Mouse (Mus musculus) c-Kit-positive CD71-positive TER-119-positive erythroid progenitor cells, embryonic 14.5 days (primary cell): ENCODE results near the gene Kat6b.
"Not testable (repeated sequence)": the region's sequence is repeated elsewhere in the genome, so short reads cannot be mapped to it uniquely, and the experiment has no call there.

Experiments used
- DNase-seq: peaks from one replicate; pipeline ENCODE4 v3.0.0-alpha.2; 2013; ENCODE audit warnings: low spot score

Kat6b gene

DNA sequence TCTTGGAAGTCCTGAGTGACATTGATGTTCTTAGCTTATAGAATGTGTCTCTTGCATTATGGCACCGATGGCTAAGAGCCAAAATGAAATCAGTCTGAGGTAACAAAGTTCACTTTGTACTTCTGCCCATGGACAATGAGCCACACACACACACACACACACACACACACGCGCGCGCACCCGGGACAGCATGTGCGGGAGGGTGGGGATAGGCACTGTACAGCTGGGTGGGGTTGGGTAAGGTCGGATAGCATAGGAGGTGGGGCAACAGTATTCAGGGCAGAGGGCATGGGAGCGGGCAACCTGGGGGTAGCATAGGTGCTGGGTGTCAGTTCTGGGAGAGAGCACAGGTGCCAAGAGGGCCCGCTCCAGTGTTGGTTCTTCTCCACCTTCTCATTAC, 3.5 kb downstream of the Kat6b start:
- DNase-seq = no peak

DNA sequence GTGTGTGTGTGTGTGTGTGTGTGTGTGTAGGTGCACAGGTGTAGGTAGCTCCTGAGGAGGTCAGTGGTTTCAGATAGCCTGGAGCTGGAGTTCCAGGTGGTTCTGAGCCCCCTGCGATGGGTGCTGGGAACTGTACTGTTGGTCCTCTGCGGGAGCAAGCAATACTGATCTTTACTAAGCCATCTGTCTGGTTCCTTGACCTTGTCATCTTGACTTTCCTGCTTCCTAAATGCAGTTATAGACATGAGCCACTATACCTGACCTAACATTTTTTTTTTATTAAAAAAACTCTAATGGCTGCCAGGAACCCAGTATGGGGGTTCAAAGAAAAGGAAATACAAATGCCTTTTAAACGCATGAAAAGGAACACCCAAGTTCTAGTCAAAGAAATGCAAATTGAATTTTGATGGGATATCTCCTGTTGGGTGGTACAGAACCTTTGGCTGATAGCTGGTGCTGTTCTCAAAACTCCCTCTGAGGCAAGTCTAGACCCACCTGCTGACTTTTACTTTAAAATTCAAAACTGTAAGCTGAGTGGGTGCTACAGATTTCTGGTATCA, 4.8 kb downstream of the Kat6b start:
- DNase-seq = no peak

DNA sequence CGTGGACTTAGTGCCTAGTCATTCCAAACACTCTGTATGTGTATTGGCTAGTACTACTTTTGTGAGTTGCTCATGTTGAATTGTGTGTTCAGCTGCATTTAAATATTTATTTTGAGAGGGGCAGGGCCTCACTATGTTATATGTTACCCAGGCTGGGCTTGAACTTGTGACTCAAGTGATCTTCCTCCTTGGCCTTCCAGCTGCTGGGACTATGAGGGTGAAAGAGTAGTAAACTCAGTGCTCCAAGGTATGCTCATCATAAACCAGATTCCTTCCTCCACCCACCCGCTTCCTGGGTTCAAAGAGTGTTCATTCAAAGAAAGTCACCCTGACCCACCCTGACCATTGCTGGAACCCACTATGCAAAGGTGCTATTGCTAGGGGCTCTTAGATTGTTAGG, 5.9 kb downstream of the Kat6b start:
- DNase-seq = not testable (repeated sequence)

DNA sequence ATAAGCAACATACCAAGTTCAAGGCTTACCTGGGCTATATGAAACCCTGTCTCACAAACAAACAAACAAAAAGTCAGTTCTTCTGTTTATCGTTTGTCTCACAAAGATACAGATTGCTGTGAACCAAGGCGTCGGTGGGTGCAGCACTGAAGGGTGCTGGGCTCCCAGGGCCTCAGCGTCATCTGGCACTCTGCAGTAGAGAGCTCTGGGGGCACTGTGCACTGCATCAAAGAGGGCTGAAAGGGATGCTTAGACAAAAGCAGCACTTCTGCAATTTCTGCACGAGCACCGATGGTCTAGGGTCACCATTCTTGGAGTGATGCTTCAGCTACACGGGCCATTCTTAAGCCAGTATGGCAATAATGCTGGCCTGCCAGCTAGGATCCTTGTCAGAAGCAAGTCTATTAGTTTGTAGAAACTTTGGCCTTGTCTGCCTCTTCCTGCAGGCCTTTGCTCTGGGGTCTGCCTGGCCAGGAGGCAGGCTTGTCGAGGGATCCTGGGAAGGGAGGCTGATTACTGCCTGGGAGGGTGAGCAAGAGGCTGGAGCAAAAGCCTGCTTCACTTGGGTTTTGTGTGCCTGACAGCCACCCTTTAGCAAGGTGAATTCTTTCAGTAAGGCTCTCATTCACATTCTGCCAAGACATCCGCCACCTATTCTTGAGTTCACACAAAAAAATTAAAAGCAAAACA, 7.3 kb downstream of the Kat6b start:
- not testable (repeated sequence) for DNase-seq

DNA sequence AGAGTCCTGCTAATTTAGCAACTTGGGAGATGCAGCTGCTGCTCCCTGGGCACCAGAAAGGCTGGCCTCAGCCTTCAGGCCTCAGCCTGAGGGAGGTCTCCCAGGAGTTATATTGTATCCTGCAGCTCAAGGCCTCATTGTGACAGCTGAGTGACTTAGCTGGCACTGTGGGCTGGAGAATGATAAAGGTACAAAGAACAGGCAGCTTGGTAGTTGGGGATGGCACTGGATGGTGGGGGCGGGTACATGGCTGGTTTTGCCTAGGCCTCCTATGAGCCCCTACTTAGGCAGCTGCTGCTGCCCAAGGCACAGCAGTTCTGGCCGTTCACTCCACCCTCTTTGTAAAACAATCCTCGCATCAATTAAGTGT, 7.9 kb downstream of the Kat6b start:
- no peak for DNase-seq

DNA sequence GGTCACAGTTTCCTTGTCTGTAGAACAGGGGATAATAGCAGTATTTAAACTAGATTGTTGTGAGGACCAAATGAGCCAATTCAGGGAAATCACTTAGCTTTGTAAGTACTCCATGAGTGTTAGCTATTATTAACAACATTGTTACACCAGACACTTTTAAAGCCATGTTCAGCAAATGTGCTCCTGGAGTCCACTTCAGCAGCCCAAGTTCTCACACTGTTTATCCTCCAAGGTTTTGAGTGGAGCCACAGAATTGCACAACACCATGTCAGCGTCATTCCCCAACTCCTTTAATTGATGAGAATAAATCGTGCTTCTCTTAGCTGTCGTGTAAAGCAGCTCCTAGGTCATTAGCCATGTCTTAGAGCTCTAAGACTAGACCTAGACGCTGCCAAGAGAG, 8.9 kb downstream of the Kat6b start:
- DNase-seq = no peak

DNA sequence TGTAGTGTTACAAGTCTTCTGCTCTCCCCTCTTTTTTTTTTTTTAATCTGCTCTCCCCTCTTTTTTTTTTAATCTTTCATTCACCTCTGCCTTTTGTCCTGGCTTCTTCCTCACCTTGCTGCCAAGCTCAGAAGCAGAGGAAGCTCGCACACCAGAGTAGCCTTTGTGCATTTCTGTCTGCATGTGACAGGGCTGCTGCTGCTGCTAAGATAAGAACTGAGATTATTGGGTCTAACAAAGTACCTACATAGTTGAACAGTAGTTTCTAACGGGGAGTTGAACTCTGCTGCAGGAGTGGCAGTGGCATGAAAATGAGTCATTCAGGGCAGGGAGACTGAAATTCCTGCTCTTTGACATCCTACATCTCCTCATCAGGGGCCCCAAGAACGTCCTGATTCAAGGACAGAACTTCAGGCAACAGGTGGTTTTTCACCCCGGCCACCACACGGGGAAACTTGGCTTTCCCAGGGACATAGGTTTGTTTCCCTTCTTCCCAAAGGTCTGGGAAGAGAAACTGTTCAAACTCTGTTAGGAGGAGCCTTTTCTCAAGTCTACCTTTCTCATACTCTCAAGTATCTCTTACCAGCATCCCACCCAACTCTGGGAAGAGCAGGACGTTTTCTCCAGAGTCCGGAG, 17.2 kb downstream of the Kat6b start:
- peak; percentile 22 for DNase-seq

DNA sequence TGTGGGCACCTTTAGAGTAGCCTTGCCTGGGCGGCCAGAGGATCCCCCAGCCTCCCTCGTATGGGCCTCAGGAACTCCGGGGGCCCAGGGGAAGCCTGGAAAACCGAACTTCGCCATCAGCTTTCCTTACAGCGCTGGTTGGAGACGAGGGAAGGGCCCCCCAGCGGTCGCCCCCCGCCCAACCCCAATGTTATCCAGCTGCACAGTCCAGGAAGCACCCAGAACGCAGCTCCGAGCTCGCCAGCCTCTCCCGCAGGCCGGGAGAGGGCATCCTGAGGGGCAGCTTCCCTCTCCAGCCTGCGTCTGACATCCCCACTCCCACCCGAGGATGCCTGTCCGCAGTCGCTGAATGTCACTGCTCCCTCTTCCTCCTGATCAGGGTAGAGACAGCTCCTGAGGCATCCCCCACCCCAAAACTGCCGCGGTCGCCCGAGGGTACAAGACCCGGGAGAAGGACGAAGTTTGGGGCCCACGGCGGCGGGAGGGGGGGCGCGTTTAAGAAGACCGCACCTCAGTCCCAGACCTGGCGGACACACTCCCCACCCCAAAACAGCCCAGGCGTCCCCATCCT, 17.9 kb downstream of the Kat6b start:
- DNase-seq = no peak

DNA sequence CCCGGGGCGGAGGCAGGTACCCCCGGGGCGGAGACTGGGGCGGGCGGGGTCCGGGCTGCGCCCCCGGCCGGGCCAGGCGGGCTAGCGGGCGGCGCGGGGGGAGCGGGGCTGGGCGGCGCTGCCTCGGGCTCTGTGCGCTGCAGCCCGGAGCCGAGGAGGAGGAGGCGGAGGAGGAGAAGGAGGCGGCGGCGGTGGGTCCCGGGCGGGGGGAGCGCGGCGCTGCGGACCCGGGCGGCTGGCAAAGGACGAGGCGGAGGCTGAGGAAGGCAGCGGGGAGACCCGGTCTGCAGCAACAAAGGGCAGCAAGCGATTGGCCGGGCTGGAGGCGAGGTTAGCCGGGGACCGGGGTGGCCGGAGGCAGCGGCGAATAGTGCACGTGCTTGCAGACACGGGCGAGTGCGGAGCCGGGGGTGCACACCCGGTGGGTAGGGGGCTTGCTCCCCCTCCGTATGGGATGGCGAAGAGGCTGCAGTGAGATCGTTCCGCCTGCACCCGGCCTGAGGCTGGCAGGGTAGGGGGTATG, 18.5 kb downstream of the Kat6b start:
- peak; percentile 13 for DNase-seq

DNA sequence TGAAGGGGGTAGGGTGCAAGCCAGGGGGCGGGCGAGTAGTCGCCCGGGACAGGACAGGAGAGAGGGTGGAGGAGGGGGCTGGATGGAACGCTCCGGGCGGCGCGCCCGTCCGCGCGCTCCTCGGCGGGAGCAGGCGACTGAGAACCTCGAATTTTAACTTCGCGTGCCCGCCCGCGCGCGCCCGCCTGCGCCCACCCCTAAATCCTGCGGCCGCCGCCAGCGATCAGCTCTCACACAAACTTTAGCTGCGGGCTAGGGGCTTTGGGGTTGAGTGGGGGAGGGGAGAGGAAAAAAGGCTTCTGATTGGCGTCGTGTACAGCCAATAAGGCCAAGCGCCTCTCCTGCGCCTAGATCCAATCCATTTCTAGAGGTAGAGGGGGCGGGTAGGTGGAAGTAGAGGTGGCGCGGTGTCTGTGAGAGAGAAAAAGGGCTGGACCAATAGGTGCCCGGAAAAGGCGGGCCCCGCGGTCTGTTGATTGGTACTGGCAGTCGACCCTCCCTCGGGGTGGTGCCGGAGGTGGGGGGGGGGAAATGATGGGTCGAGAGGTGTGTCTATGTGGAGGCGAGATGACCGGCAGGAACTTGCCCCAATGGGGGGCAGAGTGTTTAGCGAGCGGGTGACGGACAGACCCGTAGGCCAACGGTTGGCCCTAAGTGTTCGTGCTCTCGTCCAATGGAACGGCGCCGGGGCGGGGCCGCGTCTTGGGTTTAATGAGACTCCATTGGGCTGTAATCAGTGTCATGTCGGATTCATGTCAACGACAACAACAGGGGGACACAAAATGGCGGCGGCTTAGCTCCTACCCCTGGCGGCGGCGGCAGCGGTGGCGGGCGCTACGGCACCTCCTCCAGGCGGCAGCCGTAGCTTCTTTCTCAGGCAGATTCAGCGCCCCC, 19.2 kb downstream of the Kat6b start:
- DNase-seq = peak; percentile 99

DNA sequence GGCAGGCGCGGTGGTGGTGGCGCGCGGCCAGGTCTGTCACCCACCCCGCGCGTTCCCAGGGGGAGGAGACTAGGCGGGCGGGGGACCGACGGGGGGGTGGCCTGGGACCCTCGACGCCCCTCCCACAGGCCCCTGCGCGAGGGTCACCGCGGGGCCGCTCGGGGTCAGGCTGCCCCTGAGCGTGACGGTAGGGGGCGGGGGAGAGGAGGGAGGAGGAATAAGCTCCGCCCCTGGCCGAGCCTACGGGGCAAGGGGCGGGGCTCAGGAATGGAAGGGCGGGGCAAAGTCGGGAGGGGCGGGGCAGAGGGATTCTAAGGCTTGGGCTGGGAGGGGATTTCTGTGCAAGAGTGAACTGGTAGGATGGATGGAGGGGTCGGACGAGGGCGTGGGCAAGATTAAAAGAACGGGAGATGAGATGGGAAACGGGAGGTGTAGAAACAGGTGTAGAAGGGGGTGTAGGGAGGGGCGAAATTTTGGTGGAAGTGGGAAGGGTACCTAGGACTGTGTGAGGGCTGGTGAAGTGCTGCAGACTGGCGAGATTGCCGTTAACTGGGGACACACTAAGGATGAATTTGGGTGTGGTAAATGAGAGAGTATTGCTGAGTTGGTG, 19.9 kb downstream of the Kat6b start:
- peak; percentile 78 for DNase-seq

DNA sequence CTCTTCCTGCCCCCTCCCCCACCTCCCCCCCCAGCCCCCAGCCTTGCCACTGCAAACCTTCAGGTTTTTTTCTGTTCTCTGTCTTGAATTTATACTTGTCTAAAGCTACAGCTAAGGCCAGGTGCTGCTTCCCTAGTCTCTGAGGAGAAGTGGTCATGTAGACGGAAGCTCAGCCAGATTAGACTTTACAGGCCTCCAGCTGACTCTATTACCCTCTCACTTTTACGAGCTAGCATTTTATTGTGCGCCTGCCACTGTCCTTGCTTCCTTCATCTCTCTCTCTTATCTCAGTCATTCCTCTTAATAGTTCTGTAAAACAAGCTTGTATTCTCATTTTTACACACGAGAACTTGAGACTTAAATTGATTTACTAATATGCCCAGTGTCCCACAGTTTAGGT, 23.8 kb downstream of the Kat6b start:
- no peak for DNase-seq

DNA sequence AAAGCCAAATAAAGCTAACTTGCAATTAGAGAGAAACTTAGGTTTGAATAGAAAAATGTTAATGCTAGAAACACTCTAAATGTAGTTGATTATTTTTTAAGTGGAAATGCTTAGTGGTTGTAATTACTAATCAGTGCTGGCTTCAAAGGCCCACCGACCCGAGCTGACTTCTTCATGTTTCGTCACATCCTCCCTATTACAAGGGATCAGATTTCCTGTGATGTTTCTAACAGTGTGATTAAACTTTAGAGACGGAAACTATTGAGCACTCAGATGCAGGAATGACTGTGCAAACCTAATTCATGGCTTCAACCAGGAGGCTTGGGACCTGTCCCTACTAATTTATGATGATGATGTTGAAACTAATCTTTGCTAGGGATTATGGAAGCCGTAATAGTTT, 25.8 kb downstream of the Kat6b start:
- no peak for DNase-seq

DNA sequence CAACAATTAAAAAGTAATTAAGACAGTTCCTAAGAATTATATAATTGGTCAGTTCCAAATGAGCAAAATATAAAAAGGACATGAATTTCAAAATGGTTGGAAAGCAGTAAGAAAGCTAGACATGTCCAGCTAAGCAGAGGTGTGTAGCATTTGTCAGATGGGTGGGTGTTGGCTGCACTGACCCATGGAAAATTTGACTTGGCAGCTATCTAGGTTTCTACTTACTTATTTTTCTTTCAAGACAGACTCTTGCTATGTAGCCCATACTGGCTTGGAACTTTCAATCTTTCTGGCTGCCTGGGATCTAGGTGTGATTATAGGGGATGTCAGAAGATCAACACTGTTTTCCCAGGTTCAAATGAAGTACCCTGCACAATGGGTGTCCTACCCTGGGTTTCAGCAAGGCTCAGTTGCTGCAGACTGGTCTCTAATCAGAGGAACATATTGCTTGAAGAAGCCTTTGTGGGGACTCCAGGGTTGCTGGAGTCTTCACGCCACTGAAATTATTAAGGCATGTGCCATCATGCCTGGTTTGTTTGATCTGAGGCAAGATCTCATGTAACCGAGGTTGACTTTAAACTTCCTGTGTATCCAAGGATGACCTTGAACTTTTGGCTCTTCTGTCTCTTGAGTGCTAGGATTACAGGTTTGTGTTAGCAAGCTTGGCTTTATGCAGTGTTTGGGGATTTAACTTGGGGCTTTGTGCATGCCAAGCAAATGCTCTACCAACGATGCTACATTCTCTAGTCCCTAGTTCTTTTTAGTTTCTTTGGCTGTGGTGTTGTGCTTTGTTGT, 28.1 kb downstream of the Kat6b start:
- DNase-seq = no peak

DNA sequence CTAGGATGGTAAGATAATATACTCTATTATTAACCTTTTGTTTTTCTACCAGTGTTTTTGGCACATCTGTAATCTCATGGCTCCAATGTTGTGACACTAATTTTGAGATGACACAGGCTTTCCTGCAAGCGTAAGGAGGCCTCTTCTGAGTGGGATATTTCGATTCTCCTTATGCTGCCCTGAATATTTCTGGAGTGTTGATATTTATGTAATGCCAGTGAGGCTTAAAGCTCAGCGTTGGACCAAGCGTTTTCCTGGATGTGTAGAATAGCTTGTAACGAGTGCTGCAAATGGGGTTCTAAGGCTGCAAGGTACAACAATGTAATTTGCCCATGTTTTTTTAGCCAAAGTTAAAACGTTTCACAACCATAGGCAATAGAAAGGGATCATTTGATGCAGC, 30.2 kb downstream of the Kat6b start:
- no peak for DNase-seq

DNA sequence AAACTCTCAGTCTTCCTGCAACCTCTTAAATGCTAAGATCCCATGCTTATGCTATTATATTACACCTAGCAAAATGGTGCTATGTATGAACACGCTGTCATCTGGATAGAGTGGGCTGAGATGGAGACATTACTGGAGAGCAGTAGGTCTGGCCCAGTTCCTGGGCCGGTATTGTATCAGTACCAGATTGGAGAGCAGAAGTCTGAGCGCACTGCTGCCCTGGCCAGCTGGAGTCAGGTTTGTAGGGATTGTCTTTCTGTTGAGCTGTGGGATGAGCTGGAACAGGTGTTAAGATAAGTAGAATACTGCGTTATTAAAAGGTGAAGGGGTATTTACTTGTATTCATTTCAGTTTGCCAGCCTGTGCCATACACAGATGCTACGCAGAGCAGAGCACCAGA, 34.3 kb downstream of the Kat6b start:
- DNase-seq = no peak

DNA sequence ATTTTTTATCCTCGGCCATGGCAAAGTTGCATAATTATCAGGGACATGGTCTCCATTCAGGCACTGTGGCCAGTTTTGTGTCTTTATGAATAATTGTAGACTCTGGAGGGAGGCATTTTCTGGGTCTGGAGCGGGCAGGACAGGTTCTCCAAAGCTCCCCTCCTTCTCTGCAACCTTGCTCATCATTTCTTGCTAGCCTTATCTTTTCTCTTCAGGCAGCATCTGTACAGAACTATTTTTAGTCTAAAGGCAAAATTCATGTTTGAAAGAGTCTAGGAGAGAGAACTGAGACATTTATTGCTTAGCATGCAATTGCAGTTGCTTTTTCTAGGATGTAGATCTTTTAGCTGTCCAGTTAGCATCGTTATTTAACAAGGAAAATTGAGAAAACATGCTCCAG, 38.1 kb downstream of the Kat6b start:
- DNase-seq = peak; percentile 48

DNA sequence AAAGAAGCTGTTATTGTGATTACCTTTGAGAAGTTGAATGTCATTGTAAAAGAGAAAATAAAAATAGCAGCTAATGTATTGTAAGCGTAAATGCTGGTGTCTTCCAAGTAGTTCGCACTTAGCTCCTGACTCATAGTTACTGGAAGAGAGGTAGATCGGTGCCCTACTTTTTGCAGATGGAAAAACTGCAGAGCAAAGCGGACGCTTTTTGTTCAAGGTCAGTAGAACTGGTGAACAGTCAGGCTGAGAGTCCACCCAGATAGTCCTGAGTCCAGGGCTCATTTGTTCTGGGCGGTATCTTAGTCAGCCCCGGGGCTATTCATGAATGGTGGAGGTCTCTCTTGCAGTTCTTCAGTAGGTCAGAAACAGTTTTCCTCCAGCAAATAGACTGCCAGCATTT, 39.3 kb downstream of the Kat6b start:
- no peak for DNase-seq

DNA sequence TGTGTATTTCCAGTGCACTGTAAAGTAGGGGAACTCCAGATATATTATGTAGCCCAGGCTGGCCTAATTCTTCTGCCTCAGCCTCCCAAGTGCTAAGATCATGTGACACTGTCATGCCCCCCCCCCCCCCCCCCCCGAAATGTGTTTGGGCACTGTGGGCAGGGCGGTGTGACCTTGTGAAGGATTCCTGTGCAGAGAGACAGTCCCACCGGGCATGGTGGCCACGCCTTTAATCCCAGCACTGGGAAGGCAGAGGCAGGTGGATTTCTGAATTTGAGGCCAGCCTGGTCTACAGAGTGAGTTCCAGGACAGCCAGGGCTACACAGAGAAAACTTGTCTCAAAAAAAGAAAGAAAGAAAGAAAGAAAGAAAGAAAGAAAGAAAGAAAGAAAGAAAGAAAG, 40.3 kb downstream of the Kat6b start:
- not testable (repeated sequence) for DNase-seq

DNA sequence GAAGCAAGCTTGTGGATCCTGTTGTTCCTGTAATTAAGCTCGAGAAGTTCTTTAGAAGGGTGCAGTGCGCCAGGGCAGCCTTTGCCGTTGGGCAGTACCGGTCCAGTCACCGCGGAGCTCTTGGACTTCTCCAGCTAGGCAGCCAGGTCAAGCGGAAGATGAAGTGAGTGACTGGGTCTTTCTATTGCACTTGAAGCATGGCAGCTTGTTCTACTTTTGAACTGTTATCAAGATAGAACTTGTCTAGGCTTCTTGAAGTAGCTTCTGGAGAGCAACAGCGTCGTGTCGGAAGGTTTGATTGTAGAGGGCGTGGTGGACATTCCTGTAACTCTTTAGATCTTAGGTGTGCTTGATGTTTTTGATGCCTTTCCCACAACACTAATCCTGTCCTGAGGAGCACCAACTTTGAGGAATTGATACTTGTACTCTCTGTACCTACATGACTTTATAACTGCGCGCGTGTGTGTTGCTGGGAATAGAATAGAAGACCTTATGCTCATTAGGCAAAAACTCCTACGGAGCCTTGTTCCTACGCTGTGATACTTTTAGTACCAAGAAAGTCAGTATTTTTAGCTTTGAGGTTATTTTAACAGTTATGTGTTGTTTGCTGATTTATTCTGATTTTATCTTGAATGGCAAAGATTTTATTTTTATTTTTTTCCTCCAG, 41.2 kb downstream of the Kat6b start:
- no peak for DNase-seq
